26 mouse cellular contexts compared by ENCODE assay signal in genomic region chr3:95010396-95010795, GRCm38 (mm10).
"Had no signal": no experiment of that assay in that cellular context is flagged by ENCODE, and none has a peak within 500 bp of the region (broad histone marks: within the 10 kb centered on the region; RNA-seq: fewer than 3 reads in every experiment).

No protein-coding gene starts in this region.

- H3K9me3 ChIP-seq: heart, embryonic 13.5 days; heart, embryonic 15.5 days; hindbrain, embryonic 13.5 days; hindbrain, embryonic 15.5 days; kidney, embryonic 15.5 days; limb, embryonic 10.5 days; limb, embryonic 12.5 days had no signal

- H3K9ac ChIP-seq: heart, embryonic 13.5 days; heart, embryonic 15.5 days; hindbrain, embryonic 13.5 days; hindbrain, embryonic 15.5 days; kidney, embryonic 15.5 days; limb, embryonic 12.5 days; liver, embryonic 14.5 days had no signal

- H3K27ac ChIP-seq: heart, embryonic 13.5 days; heart, embryonic 15.5 days; hindbrain, embryonic 13.5 days; hindbrain, embryonic 15.5 days; hindbrain, postnatal 0 days; kidney, embryonic 15.5 days; kidney, postnatal 0 days; left cerebral cortex, adult 2 months; limb, embryonic 10.5 days; limb, embryonic 12.5 days; liver, embryonic 14.5 days had no signal

- H3K4me2 ChIP-seq: heart, embryonic 11.5 days; heart, embryonic 13.5 days; heart, embryonic 15.5 days; hindbrain, embryonic 13.5 days; hindbrain, embryonic 15.5 days; kidney, embryonic 15.5 days; limb, embryonic 12.5 days; liver, embryonic 11.5 days had no signal

- ATAC-seq: hindbrain, postnatal 0 days; intestine, embryonic 16.5 days had no signal

- H3K27me3 ChIP-seq: heart, embryonic 13.5 days; heart, embryonic 15.5 days; hindbrain, embryonic 13.5 days; hindbrain, embryonic 15.5 days; kidney, embryonic 15.5 days; limb, embryonic 12.5 days had no signal

- H3K4me3 ChIP-seq: heart, embryonic 13.5 days; heart, embryonic 15.5 days; hindbrain, embryonic 13.5 days; hindbrain, embryonic 15.5 days; kidney, embryonic 15.5 days; left cerebral cortex, adult 2 months; limb, embryonic 10.5 days; limb, embryonic 12.5 days had no signal

- DNase-seq: gastrocnemius, postnatal 14 days; gastrocnemius, postnatal 36 days; heart, adult 18-20 months; heart, postnatal 14 days; heart, postnatal 36 days; kidney, adult 11 months; kidney, adult 2 months; kidney, adult 9 months; kidney, postnatal 14 days; kidney, postnatal 36 days; layer of hippocampus, adult 9-11 months; liver had no signal
